Mouse (Mus musculus) intestine, postnatal 0 days (tissue): ENCODE data around the gene Mlxipl. TPM values are rescaled to one million over a fixed set of nuclear protein-coding genes. Genes with fewer than 3 reads are reported as not detected.
"Not testable (repeated sequence)": the region's sequence is repeated elsewhere in the genome, so short reads cannot be mapped to it uniquely, and the experiment has no call there.

Experiments
- ATAC-seq: fragments of 200-750 bp; cut with Nextera tagmentation; 2 replicates; pipeline ENCODE4 v1.8.0; 2017; ENCODE audit warnings: mild to moderate bottlenecking, moderate TSS enrichment, moderate library complexity
- H3K27ac ChIP-seq: fragments of 300-500 bp; sonication (generic); 2 replicates; pipeline ENCODE4 v1.5.1; 2014; ENCODE audit warnings: mild to moderate bottlenecking, low read depth, low read length, moderate library complexity
- H3K27me3 ChIP-seq: fragments of 300-500 bp; sonication (generic); replicated peaks from 2 replicates; pipeline ENCODE4 v1.6.1; 2014; ENCODE audit warnings: low read length, mixed read lengths; ENCODE audit not compliant: control insufficient read depth, insufficient read depth
- H3K36me3 ChIP-seq: fragments of 300-500 bp; sonication (generic); 2 replicates; pipeline ENCODE4 v1.6.1; 2014; ENCODE audit warnings: mild to moderate bottlenecking, moderate library complexity; ENCODE audit not compliant: control insufficient read depth, insufficient read depth
- H3K4me1 ChIP-seq: fragments of 300-500 bp; sonication (generic); replicated peaks from 2 replicates; pipeline ENCODE4 v1.6.1; 2014; ENCODE audit warnings: antibody characterized with exemption, low read length, mixed read lengths; ENCODE audit not compliant: control insufficient read depth, insufficient read depth
- H3K4me2 ChIP-seq: fragments of 300-500 bp; sonication (generic); replicated peaks from 2 replicates; pipeline ENCODE4 v1.6.1; 2014; ENCODE audit warnings: low read depth, mild to moderate bottlenecking, moderate library complexity
- H3K4me3 ChIP-seq: fragments of 300-500 bp; sonication (generic); 2 replicates; pipeline ENCODE4 v1.5.1; 2014; ENCODE audit warnings: low read depth, low read length
- H3K9ac ChIP-seq: fragments of 300-500 bp; sonication (generic); 2 replicates; pipeline ENCODE4 v1.6.1; 2014; ENCODE audit warnings: mild to moderate bottlenecking, low read depth, low read length
- H3K9me3 ChIP-seq: fragments of 300-500 bp; sonication (generic); 2 replicates; pipeline ENCODE4 v1.6.1; 2016; ENCODE audit warnings: mixed run types; ENCODE audit not compliant: control insufficient read depth
- CTCF ChIP-seq: sonication (generic); IDR thresholded peaks from 2 replicates; pipeline ENCODE4 v1.5.1; 2016; ENCODE audit warnings: low read depth, mild to moderate bottlenecking, control low read depth, antibody characterized with exemption, moderate library complexity
- WGBS: fragments of 180-500 bp; shearing (Covaris S2); extraction: QIAGEN DNeasy Blood & Tissue Kit; methylation state at CpG from one replicate; pipeline ENCODE4 v1.1.7; 2014; 5-methylcytosine and 5-hydroxymethylcytosine counted together
- polyA plus RNA-seq: library from polyadenylated mRNA; unstranded; fragments of >200 nt; fragmentation: Nextera tagmentation; extraction: Ambion mirVana; gene quantifications from 2 replicates; pipeline ENCODE4 v1.2.1, GENCODE M21; 2015

Gene Mlxipl
- polyA plus RNA-seq = 13.7 and 16.2 TPM in 2 replicates

DNA sequence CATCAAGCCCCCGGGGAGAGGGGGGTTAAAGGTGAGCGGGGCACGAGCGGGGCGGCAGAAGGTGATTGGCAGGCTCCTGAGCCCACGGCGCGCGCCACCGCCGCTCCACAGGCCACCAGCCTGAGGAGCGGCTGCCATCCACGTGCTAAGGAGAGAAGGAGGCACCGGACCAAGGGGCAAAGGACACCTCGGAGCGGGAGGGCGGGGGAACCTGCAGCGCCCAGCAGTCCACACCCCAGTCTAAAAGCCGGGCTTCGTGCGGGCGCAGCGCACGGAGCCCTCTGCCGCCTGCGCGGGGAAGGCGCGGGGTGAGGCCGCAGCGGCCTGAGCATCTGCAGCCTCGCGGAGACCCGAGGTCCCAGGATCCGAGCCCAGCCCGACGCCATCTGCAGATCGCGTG is at the start of gene Mlxipl:
Mlxipl (plus strand) TSS at position 238 of the 400 bp plus-strand sequence.
- H3K4me1 ChIP-seq = 0 out of 2 replicates have a peak, but pooled peaks cover 4% of the 10 kb centered on the region
- H3K4me3 ChIP-seq = peak within 1 kb of the TSS; percentile 7; the same call in 1 of the 2 replicates

DNA sequence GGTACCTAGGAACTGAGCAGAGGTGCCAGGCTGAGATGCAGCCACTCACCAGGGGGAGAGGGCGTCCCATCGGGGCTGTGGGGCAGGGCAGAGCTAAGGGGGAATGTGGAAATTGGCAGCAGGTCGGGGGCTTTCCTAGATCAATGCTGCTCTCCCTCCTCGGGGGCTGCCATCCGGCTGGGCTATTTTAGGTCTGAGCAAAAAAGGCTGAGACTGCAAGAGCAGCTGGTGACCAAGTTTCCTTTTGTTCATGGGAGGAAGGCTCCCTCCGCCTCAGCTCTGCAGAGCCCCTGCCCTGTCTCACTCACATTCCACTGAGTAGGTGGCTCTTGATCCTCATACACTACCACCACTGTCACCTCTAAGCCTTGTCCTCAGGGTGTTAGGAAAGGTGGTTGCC is 49.6 kb upstream of the Mlxipl start:
- no peak overlapping the region for H3K4me3 ChIP-seq
- H3K4me2 ChIP-seq = no peak overlapping the region
- no peaks in the 10 kb centered on the region for H3K27me3 ChIP-seq
- no peak for ATAC-seq
- H3K9me3 ChIP-seq = no peaks in the 10 kb centered on the region
- H3K9ac ChIP-seq = no peak overlapping the region
- H3K4me1 ChIP-seq = no peaks in the 10 kb centered on the region
- no peak for TF ChIP-seq CTCF
- no peak overlapping the region for H3K27ac ChIP-seq
- H3K36me3 ChIP-seq = peaks cover 33% of the 10 kb centered on the region
- 61% methylated on average over 6 of the region's 6 CpGs for WGBS

More for the DNA sequence above, at the start of gene Mlxipl:
- peaks cover 40% of the 10 kb centered on the region for H3K27me3 ChIP-seq
- H3K9ac ChIP-seq = 0 out of 2 replicates have a peak within 1 kb of the TSS, but pooled peaks have one; percentile 7
- H3K36me3 ChIP-seq = no peaks in the 10 kb centered on the region
- H3K9me3 ChIP-seq = no peaks in the 10 kb centered on the region
- peak within 1 kb of the TSS; percentile 48 for H3K4me2 ChIP-seq
- TF ChIP-seq CTCF = peak; percentile 65
- no peak within 1 kb of the TSS for H3K27ac ChIP-seq
- peak; percentile 97 for ATAC-seq
- 1% methylated on average over 39 of the region's 39 CpGs for WGBS

DNA sequence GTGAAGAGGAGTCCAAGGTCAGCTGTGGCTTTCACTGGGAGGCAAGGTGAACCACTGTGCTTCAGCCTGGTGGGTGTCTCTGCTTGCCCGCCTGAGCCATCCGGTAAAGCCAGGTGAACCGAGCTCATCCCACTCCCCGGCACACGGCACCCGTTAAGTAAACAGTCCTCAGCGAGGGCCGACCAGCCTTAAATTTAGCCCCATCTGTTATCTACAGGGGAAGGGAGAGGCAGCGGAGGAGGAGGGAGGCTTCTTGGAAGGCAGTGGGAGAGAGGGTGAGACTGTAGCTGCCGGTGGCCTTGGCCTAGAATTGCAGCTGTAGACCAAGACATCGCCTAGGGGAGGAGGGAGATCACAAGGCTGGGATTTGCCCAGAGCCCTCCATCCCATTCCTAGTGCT is 48.9 kb upstream of the Mlxipl start:
- no peak overlapping the region for H3K4me3 ChIP-seq
- no peaks in the 10 kb centered on the region for H3K27me3 ChIP-seq
- no peak for ATAC-seq
- no peaks in the 10 kb centered on the region for H3K4me1 ChIP-seq
- 43% methylated on average over 11 of the region's 11 CpGs for WGBS
- no peaks in the 10 kb centered on the region for H3K9me3 ChIP-seq
- H3K4me2 ChIP-seq = no peak overlapping the region
- H3K9ac ChIP-seq = no peak overlapping the region
- no peak overlapping the region for H3K27ac ChIP-seq
- no peak for TF ChIP-seq CTCF
- H3K36me3 ChIP-seq = peaks cover 39% of the 10 kb centered on the region

DNA sequence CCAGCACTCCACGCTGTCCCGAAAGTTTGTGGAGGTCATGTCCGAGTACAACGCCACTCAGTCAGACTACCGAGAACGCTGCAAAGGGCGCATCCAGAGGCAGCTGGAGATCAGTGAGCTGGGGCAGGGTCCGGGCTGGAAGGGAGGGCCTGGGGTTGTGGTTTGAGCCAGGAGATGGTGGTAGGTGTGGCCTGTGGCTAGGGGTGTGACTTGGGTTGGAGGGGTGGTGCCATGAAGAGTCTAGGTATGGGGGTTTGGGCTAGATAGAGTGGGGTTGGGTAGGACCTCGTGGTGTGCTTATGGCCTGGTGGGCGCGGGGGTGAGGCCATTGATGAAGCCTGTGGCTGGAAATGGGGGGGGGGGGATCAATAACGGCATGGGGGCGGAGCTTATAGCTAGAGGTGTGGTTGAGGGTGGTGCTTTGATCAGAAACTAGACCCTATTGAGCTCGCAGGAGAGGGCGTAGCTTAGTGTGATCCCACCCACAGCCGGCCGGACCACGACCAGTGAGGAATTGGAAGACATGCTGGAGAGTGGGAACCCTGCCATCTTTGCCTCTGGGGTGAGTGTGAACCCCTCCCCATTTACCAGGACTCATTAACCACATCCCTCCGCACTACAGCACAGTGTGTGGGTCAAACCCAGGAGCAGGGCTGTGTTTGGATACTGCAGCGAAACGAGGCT is 47.4 kb upstream of the Mlxipl start:
- 56% methylated on average over 20 of the region's 21 CpGs for WGBS
- Histone ChIP-seq H3K4me1 (no peaks in the 10 kb centered on the region), H3K36me3 (peaks cover 42% of the 10 kb centered on the region), H3K4me3 (no peak overlapping the region), H3K9ac (no peak overlapping the region), H3K27ac (no peak overlapping the region), H3K27me3 (no peaks in the 10 kb centered on the region), H3K4me2 (no peak overlapping the region), H3K9me3 (no peaks in the 10 kb centered on the region)
- no peak; the same call in 1 of the 2 replicates for ATAC-seq
- no peak for TF ChIP-seq CTCF

DNA sequence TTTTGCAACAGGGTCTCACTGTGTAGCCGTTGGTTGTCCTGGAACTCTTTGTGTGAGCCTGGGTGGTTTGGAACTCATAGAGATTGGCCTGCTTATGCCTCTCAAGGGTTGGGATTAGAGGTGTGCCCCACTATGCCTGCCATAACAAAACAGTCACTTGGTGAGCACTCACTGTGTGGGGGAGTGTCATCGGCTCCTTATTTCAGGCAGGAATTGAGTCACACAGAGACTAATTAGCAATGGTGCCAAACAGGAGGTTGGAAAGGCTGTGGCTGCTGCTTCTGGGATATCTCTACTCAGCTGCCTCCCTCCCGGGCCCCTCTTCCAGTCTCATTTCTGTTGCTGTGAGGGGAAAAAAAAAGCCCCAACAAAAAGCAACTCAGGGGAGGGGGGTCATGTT is 45.1 kb upstream of the Mlxipl start:
- Histone ChIP-seq H3K36me3 (peaks cover 46% of the 10 kb centered on the region), H3K9ac (no peak overlapping the region), H3K4me2 (no peak overlapping the region), H3K27me3 (no peaks in the 10 kb centered on the region), H3K9me3 (no peaks in the 10 kb centered on the region), H3K4me3 (no peak overlapping the region), H3K4me1 (no peaks in the 10 kb centered on the region), H3K27ac (no peak overlapping the region)
- 95% methylated on average over 3 of the region's 3 CpGs for WGBS
- TF ChIP-seq CTCF = no peak
- ATAC-seq = no peak

DNA sequence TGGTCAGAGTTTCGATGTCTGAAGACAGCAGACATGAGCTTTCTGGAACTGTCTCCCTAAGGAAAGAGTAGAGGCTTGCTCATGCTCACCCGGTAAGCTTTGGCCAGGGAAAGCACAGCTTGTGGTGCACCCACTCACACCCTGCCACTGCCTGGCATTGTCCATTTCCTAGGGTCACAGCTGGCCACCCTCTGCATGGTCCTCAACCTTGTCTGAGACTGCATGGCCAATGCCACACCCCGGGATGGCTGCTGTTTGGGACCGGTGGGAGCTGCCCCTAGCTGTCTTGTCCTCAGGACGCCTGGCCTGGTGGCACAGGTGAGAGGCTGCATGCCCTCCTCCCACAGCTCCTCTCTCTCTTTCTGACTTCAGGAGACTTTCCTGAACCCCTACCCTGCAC is 41.2 kb upstream of the Mlxipl start:
- no peak for ATAC-seq
- no peaks in the 10 kb centered on the region for H3K27me3 ChIP-seq
- H3K4me1 ChIP-seq = no peaks in the 10 kb centered on the region
- H3K4me2 ChIP-seq = no peak overlapping the region
- H3K4me3 ChIP-seq = no peak overlapping the region
- no peak overlapping the region for H3K27ac ChIP-seq
- no peak for TF ChIP-seq CTCF
- H3K9ac ChIP-seq = no peak overlapping the region
- no peaks in the 10 kb centered on the region for H3K9me3 ChIP-seq
- WGBS = 88% methylated on average over 5 of the region's 5 CpGs
- H3K36me3 ChIP-seq = peaks cover 57% of the 10 kb centered on the region

DNA sequence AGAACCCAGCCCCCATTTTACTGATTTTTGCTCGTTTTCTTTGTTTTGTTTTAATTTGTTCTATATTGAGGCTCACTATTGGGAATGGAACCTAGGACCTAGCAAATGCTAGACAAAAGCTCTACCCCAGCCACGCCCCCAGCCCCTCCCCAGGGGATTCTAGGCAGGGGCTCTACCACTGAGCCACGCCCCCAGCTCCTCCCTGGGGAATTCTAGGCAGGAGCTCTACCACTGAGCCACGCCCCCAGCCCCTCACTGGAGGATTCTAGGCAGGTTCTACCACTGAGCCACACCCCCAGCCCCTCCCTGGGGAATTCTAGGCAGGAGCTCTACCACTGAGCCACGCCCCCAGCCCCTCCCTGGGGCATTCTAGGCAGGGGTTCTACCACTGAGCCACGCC is 40.4 kb upstream of the Mlxipl start:
- 92% methylated on average over 5 of the region's 6 CpGs for WGBS

More for the DNA sequence above, 40.4 kb upstream of the Mlxipl start:
- H3K27me3 ChIP-seq, ATAC-seq, H3K9ac ChIP-seq, H3K4me1 ChIP-seq, H3K4me2 ChIP-seq, H3K4me3 ChIP-seq, H3K9me3 ChIP-seq, H3K27ac ChIP-seq: not testable (repeated sequence)
- H3K36me3 ChIP-seq = peaks cover 56% of the 10 kb centered on the region
